Mouse (Mus musculus): Measurements from ENCODE around the gene Mkrn3.

Gene Mkrn3

GRCm38 (mm10) chr7:62419493-62420360 is at the start of gene Mkrn3:
TSS of gene Mkrn3 (minus strand) at chr7:62420139.
- DNase-seq (ENCODE audit: low read depth in 2 of 2, low spot score in 2 of 2) = no peak

DNA sequence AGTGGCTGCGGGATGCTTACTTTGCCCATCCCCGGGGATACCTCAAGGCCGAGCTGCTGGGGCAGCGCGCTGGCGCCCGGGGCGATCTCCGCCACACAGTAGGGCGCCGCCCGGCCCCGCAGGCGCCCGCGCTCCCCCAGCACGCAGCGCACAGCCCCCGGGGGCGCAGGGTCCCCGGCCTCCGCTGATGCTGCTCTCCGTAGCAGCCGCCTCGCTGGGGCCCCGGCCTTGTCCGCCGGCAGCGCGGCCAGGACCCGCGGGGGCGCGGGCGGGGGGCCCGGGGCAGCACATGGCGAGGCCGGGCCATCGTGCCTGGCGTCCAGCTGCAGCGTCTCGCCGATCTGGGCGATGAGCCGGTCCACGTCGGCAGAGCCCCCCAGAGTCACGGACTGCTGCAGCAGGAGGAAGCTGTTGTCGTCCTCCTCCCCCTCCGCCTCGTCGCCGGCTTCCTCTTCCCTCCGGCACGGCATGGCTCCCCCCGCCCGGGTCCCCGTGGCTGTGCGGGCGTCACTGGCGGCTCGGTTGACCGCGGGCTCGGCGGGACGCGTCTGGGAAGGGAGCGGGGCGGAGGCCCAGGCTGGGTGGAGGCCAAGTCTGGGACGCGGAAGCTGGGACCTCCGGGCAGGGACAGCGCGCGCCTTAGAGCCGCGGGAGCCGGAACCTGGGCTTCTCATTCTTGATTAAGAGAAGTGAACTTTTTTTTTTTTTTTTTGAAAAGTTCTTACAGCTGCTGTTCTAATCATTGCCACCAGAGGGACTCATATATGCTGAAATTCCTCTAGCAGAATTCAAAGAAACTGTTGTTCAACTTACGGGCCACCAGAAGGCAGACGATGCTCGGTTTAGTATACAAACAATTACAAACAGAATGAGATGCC is 44.2 kb upstream of the Mkrn3 start, which contains the start of gene Peg12:
Peg12 (minus strand) TSS at position 633 of the 878 bp plus-strand sequence.
- no peak for DNase-seq (ENCODE audit: low read depth in 2 of 2, low spot score in 2 of 2)

DNA sequence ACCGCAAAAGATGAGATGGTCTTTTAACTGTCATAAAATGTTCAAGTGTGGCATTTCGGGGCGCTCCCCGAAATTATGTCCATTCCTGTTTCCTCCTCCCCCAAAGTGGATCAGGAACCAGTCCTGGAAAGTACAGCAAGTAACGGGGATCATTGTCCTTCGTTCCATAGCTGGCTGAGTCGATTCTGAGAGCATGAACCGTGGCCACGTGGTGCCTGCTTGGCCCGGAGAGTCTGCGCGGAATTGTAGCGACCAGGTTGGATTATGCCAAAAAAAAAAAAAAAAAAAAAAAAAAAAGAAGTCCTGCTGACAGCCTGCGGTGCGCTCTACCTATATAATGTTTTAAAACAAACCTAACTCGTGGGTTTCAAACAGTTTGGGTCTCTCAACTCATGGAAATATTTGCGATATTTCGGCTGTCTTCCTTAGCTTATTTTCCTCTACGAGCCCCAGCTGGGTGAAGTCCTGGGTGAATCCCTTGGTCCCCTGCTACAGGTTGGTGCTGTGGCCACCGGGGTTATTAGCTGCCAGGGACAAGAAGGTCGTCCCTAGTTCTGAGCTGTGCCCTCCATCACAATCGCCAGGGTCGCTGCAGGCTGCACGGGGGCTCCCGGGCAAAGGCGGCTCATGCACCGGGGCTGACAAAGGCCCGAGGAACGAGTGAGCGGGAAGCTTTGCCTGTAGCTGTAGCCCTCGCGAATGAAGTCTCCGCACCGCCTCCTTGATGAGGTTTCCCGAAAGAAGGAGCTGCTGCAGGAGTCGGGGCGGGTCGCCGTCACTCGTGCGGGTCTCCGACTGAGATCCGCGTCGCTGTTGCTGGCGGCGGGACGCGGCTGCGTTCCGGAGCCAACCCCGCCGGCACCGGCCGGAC is 43.3 kb upstream of the Mkrn3 start:
- DNase-seq (ENCODE audit: low read depth in 2 of 2, low spot score in 2 of 2) = no peak

GRCm38 (mm10) chr7:62462229-62463006 is 42.5 kb upstream of the Mkrn3 start:
- no peak for DNase-seq (ENCODE audit: low read depth in 2 of 2, low spot score in 2 of 2)

DNA sequence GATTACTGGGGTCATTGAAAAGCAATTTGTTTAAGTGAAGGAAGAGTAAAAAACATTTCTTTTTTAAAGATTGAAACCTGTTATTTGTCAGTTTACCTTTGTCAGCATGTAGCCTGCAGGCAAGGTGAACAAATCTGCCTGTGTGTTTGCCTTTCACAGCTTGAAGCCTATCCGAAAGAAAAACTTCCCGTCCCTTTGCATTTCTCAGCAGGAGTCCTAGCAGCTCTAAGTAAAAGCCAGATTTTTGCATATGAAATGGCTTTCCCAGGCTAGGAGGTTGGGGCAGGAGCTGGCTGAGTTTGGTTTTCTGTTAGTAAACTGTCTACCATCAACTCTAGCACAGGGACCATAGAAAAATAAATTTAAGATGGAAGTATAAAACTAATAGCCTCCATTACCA is 32.4 kb upstream of the Mkrn3 start:
- no peak for DNase-seq (ENCODE audit: low read depth in 2 of 2, low spot score in 2 of 2)

DNA sequence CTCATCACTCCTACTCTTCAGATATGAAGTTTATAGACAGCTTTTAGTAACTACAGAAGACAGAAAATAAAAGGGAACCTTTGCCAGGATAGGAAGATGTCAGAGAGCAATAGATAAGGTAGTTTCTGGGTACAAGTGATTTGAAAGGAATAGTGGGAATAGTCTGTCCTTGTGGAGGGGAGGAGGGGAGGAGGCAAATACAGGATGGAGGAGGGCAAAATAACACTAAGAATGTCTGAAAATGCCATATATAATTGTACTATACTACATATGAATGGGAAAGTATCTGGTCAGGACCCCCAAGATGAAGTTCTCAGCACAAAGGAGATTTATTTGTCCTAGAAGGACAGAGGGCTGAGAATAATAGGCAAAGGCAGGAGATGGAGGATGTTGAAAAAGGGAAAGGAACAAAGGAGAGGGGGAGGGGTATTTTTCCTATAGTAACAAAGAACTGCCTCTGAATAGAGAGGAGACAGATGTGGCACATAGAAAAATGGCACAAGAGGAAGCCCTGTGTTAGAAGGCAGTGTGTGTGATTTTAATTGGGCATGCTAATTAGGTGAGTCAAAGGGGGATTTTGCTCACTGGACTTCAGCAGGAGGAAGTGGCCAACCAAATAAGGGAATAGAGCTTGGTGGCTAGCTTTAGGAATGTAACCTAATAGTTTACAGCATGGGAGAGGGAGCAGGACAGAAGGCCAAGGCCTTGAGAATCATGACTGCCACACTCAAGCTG is 25.7 kb upstream of the Mkrn3 start:
- no peak for DNase-seq (ENCODE audit: low read depth in 2 of 2, low spot score in 2 of 2)

GRCm38 (mm10) chr7:62436394-62436793 is 16.5 kb upstream of the Mkrn3 start:
- no peak for DNase-seq (ENCODE audit: low read depth in 2 of 2, low spot score in 2 of 2)

- DNase-seq (ENCODE audit: low read depth in 2 of 2, low spot score in 2 of 2) = no peak
Measured at GRCm38 (mm10) chr7:62433243-62433642, 13.3 kb upstream of the Mkrn3 start.

- no peak for DNase-seq (ENCODE audit: low read depth in 2 of 2, low spot score in 2 of 2)
Measured at GRCm38 (mm10) chr7:62428337-62428736, 8.4 kb upstream of the Mkrn3 start.

- DNase-seq (ENCODE audit: low read depth in 2 of 2, low spot score in 2 of 2) = no peak
Measured at GRCm38 (mm10) chr7:62423210-62423609, 3.3 kb upstream of the Mkrn3 start.

GRCm38 (mm10) chr7:62420566-62420965 is 627 bp upstream of the Mkrn3 start:
- no peak for DNase-seq (ENCODE audit: low read depth in 2 of 2, low spot score in 2 of 2)

GRCm38 (mm10) chr7:62419105-62419492 is 840 bp downstream of the Mkrn3 start:
- no peak for DNase-seq (ENCODE audit: low read depth in 2 of 2, low spot score in 2 of 2)

GRCm38 (mm10) chr7:62418346-62418745 is 1.6 kb downstream of the Mkrn3 start:
- no peak for DNase-seq (ENCODE audit: low read depth in 2 of 2, low spot score in 2 of 2)

GRCm38 (mm10) chr7:62416173-62416572 is 3.8 kb downstream of the Mkrn3 start:
- DNase-seq (ENCODE audit: low read depth in 2 of 2, low spot score in 2 of 2) = no peak

GRCm38 (mm10) chr7:62415222-62415621 is 4.7 kb downstream of the Mkrn3 start:
- no peak for DNase-seq (ENCODE audit: low read depth in 2 of 2, low spot score in 2 of 2)

GRCm38 (mm10) chr7:62407803-62408202 is 12.1 kb downstream of the Mkrn3 start:
- DNase-seq (ENCODE audit: low read depth in 2 of 2, low spot score in 2 of 2) = no peak

DNA sequence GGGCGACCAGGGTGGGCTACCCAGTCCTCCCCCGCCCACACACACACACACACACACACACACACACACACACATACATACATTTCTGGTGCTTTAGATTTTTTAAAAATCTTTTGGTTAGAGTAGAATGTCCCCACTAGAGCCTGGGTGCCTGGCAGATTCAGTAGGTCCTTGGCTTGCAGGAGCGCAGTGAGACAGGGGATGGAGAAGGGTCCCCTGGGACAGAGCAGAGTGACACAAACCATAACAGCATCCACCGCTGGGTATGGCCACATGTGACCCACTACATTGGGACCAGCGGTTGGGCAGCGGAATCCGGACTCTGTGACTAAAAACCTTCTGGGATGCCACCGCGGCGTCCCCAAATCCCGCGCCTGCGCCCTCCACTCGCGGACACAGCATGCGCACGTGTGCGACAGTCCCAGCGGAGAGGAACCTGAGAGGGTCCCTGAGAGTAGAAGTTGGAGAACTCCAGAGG is 13.3 kb downstream of the Mkrn3 start:
- no peak for DNase-seq (ENCODE audit: low read depth in 2 of 2, low spot score in 2 of 2)

DNA sequence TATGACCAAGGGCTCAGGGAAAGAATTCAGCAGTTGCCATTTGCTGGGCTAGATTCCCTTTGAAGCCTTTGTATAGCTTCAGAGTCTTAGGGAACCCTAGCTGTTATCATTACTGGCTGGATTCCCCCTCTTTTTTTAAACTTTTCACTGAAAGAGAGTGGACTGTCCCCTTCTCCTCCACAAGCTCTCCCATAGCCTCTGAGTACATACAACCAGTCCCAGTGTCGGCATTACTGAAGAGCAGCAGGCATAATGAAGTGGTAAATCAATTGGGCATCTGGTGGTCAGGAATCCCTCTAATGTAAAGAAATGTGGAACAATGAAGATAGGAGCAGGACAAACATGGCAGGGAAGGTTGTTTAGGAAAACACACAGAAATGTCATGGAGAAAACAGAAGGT is 27.7 kb downstream of the Mkrn3 start:
- no peak for DNase-seq (ENCODE audit: low read depth in 2 of 2, low spot score in 2 of 2)

- no peak for DNase-seq (ENCODE audit: low read depth in 2 of 2, low spot score in 2 of 2)
Measured at GRCm38 (mm10) chr7:62388291-62388690, 31.6 kb downstream of the Mkrn3 start.

Data from CD8-positive naive resting alpha-beta T cell, adult 2 months (primary cell).